Mouse (Mus musculus): ENCODE measurements around the gene Stra6. TPM values are rescaled to one million over a fixed set of nuclear protein-coding genes. Genes with fewer than 3 reads are reported as not detected.

Gene Stra6
- total and polyA plus RNA-seq, 2 experiments from 2014 or later = 11.0 to 16.2 TPM

DNA sequence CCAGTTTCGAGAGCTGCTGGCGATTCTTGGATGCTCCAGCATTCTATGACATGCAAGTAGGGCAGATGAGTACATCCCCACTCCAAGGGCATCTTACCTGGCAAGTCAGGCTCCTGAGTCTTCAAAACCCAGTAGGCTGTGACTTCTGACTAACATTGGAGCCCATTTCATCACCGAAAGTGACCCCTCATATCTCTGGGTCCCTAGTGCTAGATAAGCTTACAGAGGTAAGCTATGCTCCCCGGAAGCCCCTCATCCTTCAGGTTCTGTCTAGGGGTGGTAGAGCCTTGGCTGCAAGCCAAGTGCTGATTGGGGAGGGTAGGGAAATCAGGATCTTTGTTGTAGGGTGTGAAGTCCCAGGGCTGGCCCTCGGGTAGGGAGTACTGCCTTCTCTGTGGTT, 34.7 kb upstream of the Stra6 start:
- Histone ChIP-seq H3K9me3 (ENCODE audit: low read length) (no peaks in the 10 kb centered on the region), H3K4me1 (ENCODE audit: insufficient read depth) (no peaks in the 10 kb centered on the region), H3K4me2 (ENCODE audit: low read depth) (no peak overlapping the region), H3K27me3 (ENCODE audit: insufficient read depth, low read length) (no peaks in the 10 kb centered on the region), H3K4me3 (ENCODE audit: low read depth, low read length) (no peak overlapping the region), H3K36me3 (ENCODE audit: insufficient read depth) (no peaks in the 10 kb centered on the region), H3K27ac (ENCODE audit: low read depth, low read length) (no peak overlapping the region), H3K9ac (no peak overlapping the region)
- DNase-seq (no peak), ATAC-seq (no peak)
- no peak for TF ChIP-seq CTCF (IDR thresholded peaks at IDR 0.05; ENCODE audit: low read depth)
- 67% methylated on average over 5 of the region's 5 CpGs for WGBS

DNA sequence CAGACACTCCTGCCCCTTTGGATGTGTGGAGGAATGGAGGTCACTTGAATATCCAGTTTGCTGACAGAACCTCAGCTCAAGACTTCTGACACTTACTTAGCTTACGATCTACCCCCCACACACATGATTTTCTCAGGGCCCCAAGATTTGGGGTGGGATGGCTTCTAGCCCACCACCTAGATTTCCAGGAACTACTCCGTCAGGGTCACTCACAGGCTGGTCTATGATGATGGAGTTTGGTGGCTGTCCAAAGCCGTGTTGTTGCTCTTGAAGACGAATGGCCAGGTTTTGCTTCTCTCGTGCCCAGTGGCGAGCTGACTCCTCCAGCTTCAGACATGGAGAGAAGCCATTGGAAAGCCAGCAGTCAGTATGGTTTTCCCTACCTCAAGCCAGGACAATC, 34.0 kb upstream of the Stra6 start:
- H3K4me3 ChIP-seq (ENCODE audit: low read depth, low read length) = no peak overlapping the region
- no peaks in the 10 kb centered on the region for H3K4me1 ChIP-seq (ENCODE audit: insufficient read depth)
- no peaks in the 10 kb centered on the region for H3K9me3 ChIP-seq (ENCODE audit: low read length)
- no peak overlapping the region for H3K4me2 ChIP-seq (ENCODE audit: low read depth)
- H3K36me3 ChIP-seq (ENCODE audit: insufficient read depth) = no peaks in the 10 kb centered on the region
- no peak overlapping the region for H3K9ac ChIP-seq
- ATAC-seq = no peak
- DNase-seq = no peak
- 88% methylated on average over 6 of the region's 6 CpGs for WGBS
- no peaks in the 10 kb centered on the region for H3K27me3 ChIP-seq (ENCODE audit: insufficient read depth, low read length)
- TF ChIP-seq CTCF (IDR thresholded peaks at IDR 0.05; ENCODE audit: low read depth) = no peak
- no peak overlapping the region for H3K27ac ChIP-seq (ENCODE audit: low read depth, low read length)

DNA sequence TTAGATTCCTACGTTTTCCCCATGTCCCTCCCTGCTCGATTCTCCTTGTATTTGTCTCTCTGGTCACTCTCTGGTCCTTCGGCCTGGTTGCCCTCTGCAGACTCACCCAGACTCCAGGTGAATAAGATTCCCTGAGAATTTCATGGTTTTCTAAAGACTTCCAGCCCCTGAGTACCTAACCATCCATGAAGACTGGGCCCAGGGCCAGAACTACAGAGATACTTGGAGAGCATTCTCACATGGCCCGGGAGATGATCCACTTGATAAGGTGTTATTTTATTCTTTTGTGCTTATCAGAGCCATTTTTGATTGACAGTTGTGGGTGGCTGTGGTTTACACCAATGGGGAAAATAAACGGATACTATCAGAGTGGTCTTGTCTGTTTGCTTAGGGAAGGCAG, 31.7 kb upstream of the Stra6 start:
- Histone ChIP-seq H3K4me1 (ENCODE audit: insufficient read depth) (no peaks in the 10 kb centered on the region), H3K9me3 (ENCODE audit: low read length) (no peaks in the 10 kb centered on the region), H3K4me3 (ENCODE audit: low read depth, low read length) (no peak overlapping the region), H3K36me3 (ENCODE audit: insufficient read depth) (no peaks in the 10 kb centered on the region), H3K27me3 (ENCODE audit: insufficient read depth, low read length) (no peaks in the 10 kb centered on the region), H3K4me2 (ENCODE audit: low read depth) (no peak overlapping the region), H3K9ac (no peak overlapping the region), H3K27ac (ENCODE audit: low read depth, low read length) (no peak overlapping the region)
- no peak for TF ChIP-seq CTCF (IDR thresholded peaks at IDR 0.05; ENCODE audit: low read depth)
- 81% methylated on average over 5 of the region's 5 CpGs for WGBS
- no peak for DNase-seq
- ATAC-seq = no peak

DNA sequence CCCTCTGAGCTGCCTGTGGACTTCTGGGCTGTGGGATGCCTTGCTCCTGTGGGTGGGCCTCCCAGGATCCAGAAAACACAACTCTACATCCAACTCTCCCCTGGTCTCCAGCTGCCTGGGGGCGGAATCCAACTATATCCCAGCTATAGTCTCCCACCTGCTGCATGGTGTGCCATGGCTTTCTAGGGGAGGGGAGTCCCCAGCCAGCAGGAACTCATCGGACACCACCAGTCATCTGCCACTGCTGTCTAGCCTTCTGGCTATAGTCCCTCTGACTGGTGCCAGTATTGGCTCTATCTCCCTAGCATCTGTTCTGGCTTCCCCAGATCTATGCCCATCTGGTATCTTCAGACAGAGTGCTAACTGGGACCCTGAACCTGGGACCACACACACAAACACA, 28.1 kb upstream of the Stra6 start:
- no peaks in the 10 kb centered on the region for H3K27me3 ChIP-seq (ENCODE audit: insufficient read depth, low read length)
- no peak overlapping the region for H3K4me3 ChIP-seq (ENCODE audit: low read depth, low read length)
- DNase-seq (peak; percentile 72), ATAC-seq (peak; percentile 41)
- peaks cover 4% of the 10 kb centered on the region; the same call in 1 of the 2 replicates for H3K4me1 ChIP-seq (ENCODE audit: insufficient read depth)
- no peak overlapping the region for H3K27ac ChIP-seq (ENCODE audit: low read depth, low read length)
- H3K4me2 ChIP-seq (ENCODE audit: low read depth) = no peak overlapping the region
- 42% methylated on average over 2 of the region's 2 CpGs for WGBS
- H3K9ac ChIP-seq = no peak overlapping the region
- no peak for TF ChIP-seq CTCF (IDR thresholded peaks at IDR 0.05; ENCODE audit: low read depth)
- no peaks in the 10 kb centered on the region for H3K36me3 ChIP-seq (ENCODE audit: insufficient read depth)
- no peaks in the 10 kb centered on the region for H3K9me3 ChIP-seq (ENCODE audit: low read length)

DNA sequence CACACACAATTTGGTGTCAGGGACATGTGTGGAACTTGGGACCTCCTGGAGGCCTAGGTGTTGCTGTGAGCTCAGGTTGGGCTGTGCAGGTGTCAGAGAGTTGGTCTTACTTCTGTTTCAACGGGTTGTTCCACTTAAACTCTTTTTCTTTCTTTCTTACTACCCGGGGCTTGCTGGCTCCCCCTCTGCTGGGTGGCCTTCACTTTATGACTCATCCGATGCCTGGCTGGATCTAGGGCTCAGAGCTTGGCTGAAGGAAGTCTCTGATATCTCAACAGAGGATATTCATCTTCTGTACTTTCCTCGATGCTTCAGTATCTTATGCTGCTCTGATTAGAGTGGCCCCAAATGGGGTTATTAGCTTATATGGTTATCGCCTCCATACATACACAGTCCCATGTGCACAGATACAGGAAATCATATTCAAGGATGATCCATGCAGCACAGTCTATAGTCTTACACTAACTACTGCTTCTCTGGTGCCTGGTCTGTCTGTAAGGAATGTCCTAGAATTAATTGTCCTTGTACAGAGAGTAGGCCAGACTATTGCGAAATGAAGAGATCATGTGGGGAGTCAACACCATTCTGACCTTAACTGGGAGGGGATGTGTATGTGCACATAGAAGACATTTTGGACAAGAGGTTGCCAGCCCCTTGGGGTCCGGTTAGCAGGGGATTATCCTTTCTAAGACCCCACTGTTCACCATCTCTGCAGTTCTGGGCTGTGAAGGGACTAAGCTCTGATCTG, 27.5 kb upstream of the Stra6 start:
- WGBS = 76% methylated on average over 7 of the region's 7 CpGs

DNA sequence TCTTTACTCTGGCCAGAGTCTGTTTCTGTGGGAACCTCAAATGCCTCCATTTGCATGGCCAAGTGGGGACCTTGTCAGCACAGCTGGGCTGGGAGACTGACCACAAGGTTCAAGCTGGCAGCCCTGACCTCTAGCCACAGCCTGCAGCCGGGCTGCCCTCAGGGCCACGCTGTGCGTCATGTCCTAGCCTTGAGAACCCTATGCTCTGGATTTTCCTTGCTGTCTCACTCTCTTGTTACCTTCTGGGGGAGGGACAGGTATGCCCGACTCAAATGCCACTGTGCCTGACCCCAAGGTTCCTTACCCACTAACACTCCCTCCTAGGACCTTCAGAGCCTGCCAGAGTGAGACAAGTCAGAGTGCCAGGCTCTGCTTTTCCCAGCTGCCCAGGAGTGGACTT, 26.6 kb upstream of the Stra6 start:
- no peaks in the 10 kb centered on the region for H3K9me3 ChIP-seq (ENCODE audit: low read length)
- H3K4me2 ChIP-seq (ENCODE audit: low read depth) = no peak overlapping the region
- no peak overlapping the region for H3K9ac ChIP-seq
- no peak for TF ChIP-seq CTCF (IDR thresholded peaks at IDR 0.05; ENCODE audit: low read depth)
- H3K36me3 ChIP-seq (ENCODE audit: insufficient read depth) = no peaks in the 10 kb centered on the region
- WGBS = 82% methylated on average over 4 of the region's 4 CpGs
- H3K27me3 ChIP-seq (ENCODE audit: insufficient read depth, low read length) = no peaks in the 10 kb centered on the region
- no peak overlapping the region for H3K4me3 ChIP-seq (ENCODE audit: low read depth, low read length)
- DNase-seq (no peak), ATAC-seq (no peak)
- no peak overlapping the region for H3K27ac ChIP-seq (ENCODE audit: low read depth, low read length)
- peaks cover 13% of the 10 kb centered on the region for H3K4me1 ChIP-seq (ENCODE audit: insufficient read depth)

More for the DNA sequence above, 27.5 kb upstream of the Stra6 start:
- Histone ChIP-seq H3K36me3 (ENCODE audit: insufficient read depth) (no peaks in the 10 kb centered on the region), H3K9me3 (ENCODE audit: low read length) (no peaks in the 10 kb centered on the region), H3K4me1 (ENCODE audit: insufficient read depth) (peaks cover 6% of the 10 kb centered on the region), H3K4me3 (ENCODE audit: low read depth, low read length) (no peak overlapping the region), H3K27ac (ENCODE audit: low read depth, low read length) (no peak overlapping the region), H3K9ac (no peak overlapping the region), H3K4me2 (ENCODE audit: low read depth) (no peak overlapping the region), H3K27me3 (ENCODE audit: insufficient read depth, low read length) (no peaks in the 10 kb centered on the region)
- ATAC-seq (no peak), DNase-seq (no peak)
- TF ChIP-seq CTCF (IDR thresholded peaks at IDR 0.05; ENCODE audit: low read depth) = no peak

DNA sequence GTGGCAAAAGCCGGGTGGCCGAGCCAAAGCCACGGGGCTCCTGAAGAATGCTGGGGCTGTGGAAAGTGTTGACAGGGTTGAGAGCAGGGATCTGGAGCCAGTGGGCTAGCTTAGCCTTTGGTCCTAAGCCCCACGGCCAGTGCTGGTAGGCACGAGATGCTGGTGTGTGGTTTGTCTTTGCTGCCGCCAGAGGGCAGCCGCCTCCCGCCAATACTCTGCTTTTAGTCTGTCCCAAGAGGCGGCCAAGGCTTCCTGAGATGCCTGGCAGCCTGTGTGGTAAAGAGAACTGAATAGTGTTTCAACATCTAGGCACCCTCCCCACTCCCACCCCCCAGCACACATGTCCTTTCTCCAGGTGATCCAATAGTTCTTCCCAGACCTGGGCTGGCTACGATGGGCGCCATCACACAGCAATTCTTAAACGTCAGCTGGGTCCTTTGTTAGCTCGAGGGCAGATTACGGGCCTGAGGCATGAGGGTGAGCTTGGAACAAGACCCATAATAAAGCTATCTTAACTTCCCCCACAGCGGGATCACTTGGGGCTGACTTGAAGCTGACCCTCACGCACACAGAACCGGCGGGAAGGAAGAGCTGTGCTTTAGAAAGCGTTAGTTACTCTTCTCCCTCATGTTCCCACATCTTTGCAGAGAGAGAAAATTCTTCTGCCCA, 25.0 kb upstream of the Stra6 start:
- Histone ChIP-seq H3K27me3 (ENCODE audit: insufficient read depth, low read length) (no peaks in the 10 kb centered on the region), H3K27ac (ENCODE audit: low read depth, low read length) (0 out of 2 replicates have a peak overlapping the region, but pooled peaks have one; percentile 21), H3K9ac (peak overlapping the region; percentile 1; the same call in 1 of the 2 replicates), H3K4me1 (ENCODE audit: insufficient read depth) (peaks cover 20% of the 10 kb centered on the region), H3K9me3 (ENCODE audit: low read length) (no peaks in the 10 kb centered on the region), H3K36me3 (ENCODE audit: insufficient read depth) (no peaks in the 10 kb centered on the region), H3K4me2 (ENCODE audit: low read depth) (no peak overlapping the region), H3K4me3 (ENCODE audit: low read depth, low read length) (no peak overlapping the region)
- DNase-seq = peak; percentile 94
- TF ChIP-seq CTCF (IDR thresholded peaks at IDR 0.05; ENCODE audit: low read depth) = peak; percentile 97
- ATAC-seq = peak; percentile 90
- WGBS = 20% methylated on average over 19 of the region's 19 CpGs

Measured in forebrain, postnatal 0 days (tissue).